Comparison of ENCODE assay signal across 14 mouse cellular contexts in genomic region chr3:148852556-148852955, GRCm38 (mm10).
DNase-seq lines count a peak whose midpoint lies in the region; ATAC-seq lines count a peak whose summit lies in the region.
"Had no signal": no experiment of that assay in that cellular context is flagged by ENCODE, and none has a peak within 500 bp of the region (broad histone marks: within the 10 kb centered on the region; RNA-seq: fewer than 3 reads in every experiment).

No protein-coding gene starts in this region.

- peak overlapping the region; percentile 18; the same call in 1 of the 2 replicates for H3K27ac ChIP-seq in kidney, embryonic 15.5 days
- no peak overlapping the region for H3K27ac ChIP-seq in kidney, embryonic 16.5 days (ENCODE audit: low read length)
- 0 out of 2 replicates have a peak overlapping the region, but pooled peaks have one; percentile 17 for H3K27ac ChIP-seq in embryonic facial prominence, embryonic 15.5 days (replicated peaks)
- H3K27ac ChIP-seq: forebrain, embryonic 12.5 days; intestine, embryonic 15.5 days; liver, embryonic 12.5 days had no signal

- DNase-seq in thymus, adult 18-20 months, result peak; percentile 18 to 34
- no peak for DNase-seq in spleen, adult 12 weeks (ENCODE audit: low spot score)
- DNase-seq in right cerebral cortex, postnatal 4 days, result no peak
- DNase-seq: adrenal gland, postnatal 36 days; cerebellum, postnatal 10 days; lung, postnatal 36 days had no signal

- H3K9ac ChIP-seq in kidney, embryonic 15.5 days, result no peak overlapping the region
- no peak overlapping the region for H3K9ac ChIP-seq in kidney, embryonic 16.5 days (replicated peaks; ENCODE audit: low read length)
- H3K9ac ChIP-seq in embryonic facial prominence, embryonic 15.5 days, result no peak overlapping the region
- H3K9ac ChIP-seq: forebrain, embryonic 12.5 days; intestine, embryonic 15.5 days; liver, embryonic 12.5 days had no signal

- H3K27me3 ChIP-seq in kidney, embryonic 15.5 days, result no peaks in the 10 kb centered on the region
- no peaks in the 10 kb centered on the region for H3K27me3 ChIP-seq in kidney, embryonic 16.5 days (ENCODE audit: insufficient read depth, low read length)
- H3K27me3 ChIP-seq in embryonic facial prominence, embryonic 15.5 days, result no peaks in the 10 kb centered on the region
- H3K27me3 ChIP-seq: forebrain, embryonic 12.5 days; intestine, embryonic 15.5 days; liver, embryonic 12.5 days had no signal

- H3K36me3 ChIP-seq in kidney, embryonic 15.5 days, result peaks cover 65% of the 10 kb centered on the region
- H3K36me3 ChIP-seq in kidney, embryonic 16.5 days (ENCODE audit: insufficient read depth, low read length), result peaks cover 44% of the 10 kb centered on the region
- peaks cover 35% of the 10 kb centered on the region for H3K36me3 ChIP-seq in embryonic facial prominence, embryonic 15.5 days

- H3K4me1 ChIP-seq in kidney, embryonic 15.5 days, result peaks cover 11% of the 10 kb centered on the region
- H3K4me1 ChIP-seq in kidney, embryonic 16.5 days (ENCODE audit: insufficient read depth, low read length), result peaks cover 7% of the 10 kb centered on the region
- peaks cover 19% of the 10 kb centered on the region; the same call in 1 of the 2 replicates for H3K4me1 ChIP-seq in embryonic facial prominence, embryonic 15.5 days

- H3K4me3 ChIP-seq in kidney, embryonic 15.5 days (replicated peaks), result no peak overlapping the region
- H3K4me3 ChIP-seq in kidney, embryonic 16.5 days (ENCODE audit: low read length), result no peak overlapping the region
- no peak overlapping the region for H3K4me3 ChIP-seq in embryonic facial prominence, embryonic 15.5 days (replicated peaks)
- H3K4me3 ChIP-seq: forebrain, embryonic 12.5 days; intestine, embryonic 15.5 days; liver, embryonic 12.5 days had no signal

- no peak for ATAC-seq in kidney, embryonic 15.5 days (replicated peaks; ENCODE audit: low FRiP score)
- ATAC-seq in kidney, embryonic 16.5 days (ENCODE audit: low FRiP score, low TSS enrichment), result no peak
- peak; percentile 45 for ATAC-seq in CD4-positive, CD25-positive, alpha-beta regulatory T cell, adult 4 months
- no peak for ATAC-seq in embryonic facial prominence, embryonic 15.5 days (ENCODE audit: insufficient number of reproducible peaks, low FRiP score, low TSS enrichment, low read depth)
- ATAC-seq: intestine, embryonic 15.5 days; liver, embryonic 12.5 days had no signal

- H3K9me3 ChIP-seq in kidney, embryonic 15.5 days (replicated peaks), result no peaks in the 10 kb centered on the region
- H3K9me3 ChIP-seq in kidney, embryonic 16.5 days (ENCODE audit: low read length), result no peaks in the 10 kb centered on the region
- no peaks in the 10 kb centered on the region for H3K9me3 ChIP-seq in embryonic facial prominence, embryonic 15.5 days (replicated peaks)
- H3K9me3 ChIP-seq: forebrain, embryonic 12.5 days; intestine, embryonic 15.5 days; liver, embryonic 12.5 days had no signal

- no peak overlapping the region for H3K4me2 ChIP-seq in kidney, embryonic 15.5 days
- no peak overlapping the region for H3K4me2 ChIP-seq in kidney, embryonic 16.5 days (replicated peaks; ENCODE audit: low read depth, low read length)
- no peak overlapping the region for H3K4me2 ChIP-seq in embryonic facial prominence, embryonic 15.5 days (replicated peaks)
- H3K4me2 ChIP-seq: forebrain, embryonic 12.5 days; heart, embryonic 11.5 days; intestine, embryonic 15.5 days; liver, embryonic 12.5 days had no signal

- 61% methylated on average over 12 of the region's 12 CpGs for WGBS in kidney, embryonic 15.5 days
- WGBS in kidney, embryonic 16.5 days, result 57% methylated on average over 12 of the region's 12 CpGs
- WGBS in embryonic facial prominence, embryonic 15.5 days, result 49% methylated on average over 12 of the region's 12 CpGs

Comparison
In these comparisons a context has a peak if more than half of its experiments do, and no peak if none do; other contexts are left out.
1. DNase-seq: peak in thymus, adult 18-20 months (2 of 2); none in spleen, adult 12 weeks (single experiment) and right cerebral cortex, postnatal 4 days (single experiment).